Mouse (Mus musculus): ENCODE data around the gene Bcl2a1d. TPM values are rescaled to one million over a fixed set of nuclear protein-coding genes. Genes with fewer than 3 reads are reported as not detected.
"Not testable (repeated sequence)": the region's sequence is repeated elsewhere in the genome, so short reads cannot be mapped to it uniquely, and the experiment has no call there.

Gene Bcl2a1d
- polyA plus RNA-seq, 1 experiment from 2014 or later: not detected

GRCm38 (mm10) chr9:88698746-88699145 is 33.0 kb downstream of the Bcl2a1d start:
- not testable (repeated sequence) for H3K4me1 ChIP-seq (replicated peaks); H3K27me3 ChIP-seq (replicated peaks); H3K9ac ChIP-seq; H3K4me2 ChIP-seq; H3K4me3 ChIP-seq; H3K9me3 ChIP-seq (replicated peaks); ATAC-seq (ENCODE audit: insufficient number of reproducible peaks, low FRiP score); H3K36me3 ChIP-seq; H3K27ac ChIP-seq (ENCODE audit: poor library complexity, severe bottlenecking)
- 83% methylated on average over 1 of the region's 2 CpGs for WGBS

DNA sequence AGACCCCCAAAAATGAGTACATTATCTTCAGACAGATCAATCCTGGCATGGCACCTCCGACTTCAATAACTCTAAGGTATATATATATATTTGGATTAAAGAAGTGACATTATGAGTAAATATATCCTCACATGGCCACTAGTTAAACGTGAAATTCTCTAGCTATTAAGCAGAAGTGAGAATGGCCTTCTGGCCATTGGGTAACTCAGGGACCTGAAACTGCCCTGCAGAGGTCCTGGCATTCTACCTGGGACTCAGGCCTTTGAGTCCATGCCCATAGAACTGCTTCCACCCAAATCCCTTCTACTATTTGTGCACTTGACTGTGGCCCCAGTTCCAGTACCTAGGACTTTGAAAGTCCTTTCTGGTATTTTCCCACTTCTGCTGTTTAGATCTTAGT is 40.4 kb downstream of the Bcl2a1d start:
- not testable (repeated sequence) for H3K4me1 ChIP-seq (replicated peaks); H3K9ac ChIP-seq; H3K27ac ChIP-seq (ENCODE audit: poor library complexity, severe bottlenecking); H3K9me3 ChIP-seq (replicated peaks); H3K4me2 ChIP-seq; H3K36me3 ChIP-seq; ATAC-seq (ENCODE audit: insufficient number of reproducible peaks, low FRiP score); H3K27me3 ChIP-seq (replicated peaks); H3K4me3 ChIP-seq
- 66% methylated on average over 2 of the region's 2 CpGs for WGBS

GRCm38 (mm10) chr9:88689451-88689850 is 42.3 kb downstream of the Bcl2a1d start:
- not testable (repeated sequence) for H3K4me2 ChIP-seq; H3K4me1 ChIP-seq (replicated peaks); H3K36me3 ChIP-seq; H3K9me3 ChIP-seq (replicated peaks); H3K27me3 ChIP-seq (replicated peaks); ATAC-seq (ENCODE audit: insufficient number of reproducible peaks, low FRiP score); H3K27ac ChIP-seq (ENCODE audit: poor library complexity, severe bottlenecking); H3K9ac ChIP-seq; H3K4me3 ChIP-seq
- 90% methylated on average over 3 of the region's 3 CpGs for WGBS

- not testable (repeated sequence) for H3K27ac ChIP-seq (ENCODE audit: poor library complexity, severe bottlenecking); H3K36me3 ChIP-seq; ATAC-seq (ENCODE audit: insufficient number of reproducible peaks, low FRiP score); H3K4me2 ChIP-seq; H3K27me3 ChIP-seq (replicated peaks); H3K4me3 ChIP-seq; H3K9ac ChIP-seq; H3K4me1 ChIP-seq (replicated peaks); H3K9me3 ChIP-seq (replicated peaks)
- WGBS: 94% methylated on average over 1 of the region's 1 CpGs
Measured at GRCm38 (mm10) chr9:88686719-88687118, 45.0 kb downstream of the Bcl2a1d start.

Other genes starting within 250 kb of the Bcl2a1d start
- gene Syncrip, start 249.3 kb downstream of the Bcl2a1d start, polyA plus RNA-seq (2016; fragmentation: Nextera tagmentation; extraction: Ambion mirVana): 67.7 and 74.2 TPM in 2 replicates
- gene Zfp949, start 183.9 kb downstream of the Bcl2a1d start, polyA plus RNA-seq (2016; fragmentation: Nextera tagmentation; extraction: Ambion mirVana): 5.9 and 6.9 TPM in 2 replicates
- gene Trim43a, start 151.0 kb downstream of the Bcl2a1d start, polyA plus RNA-seq (2016; fragmentation: Nextera tagmentation; extraction: Ambion mirVana): 0.21 and 0.45 TPM in 2 replicates
- 25.7 and 27.6 TPM in 2 replicates for gene Mthfsl, start 11.6 kb downstream of the Bcl2a1d start, polyA plus RNA-seq (2016; fragmentation: Nextera tagmentation; extraction: Ambion mirVana)
- 0.10 TPM in 1 of 2 replicates, not detected in the other for gene Trim43c, start 107.2 kb upstream of the Bcl2a1d start, polyA plus RNA-seq (2016; fragmentation: Nextera tagmentation; extraction: Ambion mirVana)
- 0.36 TPM in 1 of 2 replicates, not detected in the other for gene Bcl2a1a, start 225.0 kb upstream of the Bcl2a1d start, polyA plus RNA-seq (2016; fragmentation: Nextera tagmentation; extraction: Ambion mirVana)

Measured in heart, embryonic 12.5 days (tissue).